Mouse (Mus musculus) gastrocnemius, postnatal 36 days (tissue): ENCODE results near the gene Zfr. TPM values are rescaled to one million over a fixed set of nuclear protein-coding genes. Genes with fewer than 3 reads are reported as not detected.
"Not testable (repeated sequence)": the region's sequence is repeated elsewhere in the genome, so short reads cannot be mapped to it uniquely, and the experiment has no call there.

Source experiments
- DNase-seq, 2 experiments: peaks; one replicate each; pipeline ENCODE4 v3.0.0; 2022
- intact Hi-C: fragments of 180-260 bp; cut with DNase I; formaldehyde crosslinking; loops from one replicate; pipeline ENCODE4 v1.15.1; 2025
- total RNA-seq, 2 experiments: library from RNA; stranded (reverse); gene quantifications; 2 replicates each; pipeline ENCODE4 v1.2.3; 2021

Zfr gene
- total RNA-seq, 2 experiments from 2014 or later = 55.6 to 59.3 TPM

DNA sequence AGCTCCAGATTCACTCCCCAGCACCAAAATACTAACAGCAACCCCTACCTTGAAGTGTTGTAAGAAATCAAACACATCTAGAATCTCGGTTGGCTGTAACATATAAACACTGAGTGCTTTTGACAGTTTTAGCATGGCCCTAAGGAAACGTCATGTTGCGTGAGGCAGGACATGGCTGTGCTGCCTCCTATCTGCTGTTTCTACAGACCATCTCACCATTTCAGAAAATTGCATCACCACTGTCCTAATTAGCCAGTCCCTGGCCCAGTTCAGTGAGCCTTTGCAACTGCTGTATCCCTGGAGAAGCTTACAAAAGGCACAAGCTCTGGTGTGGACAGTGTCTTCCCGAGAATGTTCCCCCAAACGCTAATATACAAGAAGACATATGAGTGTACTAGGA lies 16.7 kb upstream of the Zfr start:
- intact Hi-C loops = no loop called here
- no peak for DNase-seq

DNA sequence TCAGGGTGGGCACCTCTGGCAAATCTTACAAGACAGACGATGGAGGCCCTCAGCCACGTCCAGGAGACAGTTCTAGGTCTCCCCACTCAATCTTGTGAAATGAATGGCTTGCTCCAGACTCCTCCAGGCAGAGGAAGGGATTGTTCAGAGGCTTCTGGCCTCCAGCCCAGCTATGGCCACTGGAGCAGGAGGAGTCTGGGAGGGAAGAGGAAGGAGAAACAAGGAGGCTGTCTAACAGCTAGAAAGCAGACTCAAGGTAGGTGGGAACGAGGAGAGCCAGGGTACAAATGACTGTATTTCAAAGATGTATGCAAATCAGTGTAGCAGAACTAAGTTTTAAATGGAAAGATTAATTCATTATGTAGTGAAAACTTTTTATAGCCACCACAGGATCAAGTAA lies 13.9 kb upstream of the Zfr start:
- intact Hi-C loops = no loop called here
- DNase-seq = no peak

DNA sequence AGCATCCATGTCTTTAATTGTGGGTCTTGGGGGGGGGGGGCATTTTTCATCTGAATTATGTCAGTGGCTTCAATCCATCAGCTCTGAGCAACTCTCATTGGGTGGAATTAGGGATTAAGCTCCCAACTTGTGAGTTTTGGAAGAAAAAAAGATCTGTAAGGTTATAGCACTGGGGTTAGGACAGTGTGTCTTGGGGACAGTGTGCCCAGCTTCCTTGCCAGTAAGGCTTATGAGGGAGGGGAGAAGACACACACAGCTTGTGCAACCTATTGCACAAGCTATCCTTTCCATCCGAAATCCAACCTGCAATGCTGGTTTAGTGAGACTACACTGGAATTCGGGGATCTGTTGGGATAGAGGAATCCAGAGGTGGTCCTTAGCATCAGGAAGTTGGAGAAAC lies 12.8 kb upstream of the Zfr start:
- no peak for DNase-seq
- intact Hi-C loops = no loop called here

DNA sequence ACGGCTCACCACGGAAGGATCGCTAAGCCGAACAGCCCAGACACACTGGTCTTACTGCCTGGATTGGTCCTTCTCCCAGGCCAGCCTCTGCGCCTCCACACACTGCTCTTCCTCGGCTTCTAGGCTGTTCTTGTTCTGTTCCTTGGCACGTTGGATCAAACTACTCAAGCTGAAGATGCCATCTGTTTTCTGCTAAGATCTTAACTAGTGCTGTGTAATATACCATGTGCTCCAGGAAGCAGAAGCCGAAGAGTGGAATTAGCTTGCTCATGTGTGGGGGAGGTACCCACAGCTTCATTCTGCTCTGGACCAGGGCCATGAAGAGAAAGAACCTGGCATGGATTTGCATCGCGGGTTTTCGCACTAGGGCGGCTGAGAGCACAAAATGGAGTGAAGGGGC lies 11.2 kb upstream of the Zfr start:
- DNase-seq = no peak
- intact Hi-C loops = no loop called here

DNA sequence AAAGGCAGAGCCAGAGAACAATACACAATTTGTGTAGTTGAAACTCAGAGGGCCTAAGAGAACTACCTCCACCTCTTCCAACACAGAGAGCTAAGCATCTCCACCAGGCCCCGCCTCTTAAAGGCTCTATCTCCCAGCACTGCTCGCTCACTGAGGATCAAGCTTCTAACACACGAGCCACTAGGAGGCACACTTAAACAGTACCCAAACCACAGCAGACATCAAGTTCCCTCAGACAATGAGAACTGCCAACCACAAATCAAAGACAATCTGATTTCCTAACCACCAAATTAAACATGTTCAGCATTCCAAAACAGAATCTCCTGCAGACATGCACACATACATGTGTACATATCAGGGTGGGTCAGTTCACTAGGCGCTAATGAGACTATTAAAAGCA lies 9.4 kb upstream of the Zfr start:
- no peak for DNase-seq
- intact Hi-C loops = no loop called here

DNA sequence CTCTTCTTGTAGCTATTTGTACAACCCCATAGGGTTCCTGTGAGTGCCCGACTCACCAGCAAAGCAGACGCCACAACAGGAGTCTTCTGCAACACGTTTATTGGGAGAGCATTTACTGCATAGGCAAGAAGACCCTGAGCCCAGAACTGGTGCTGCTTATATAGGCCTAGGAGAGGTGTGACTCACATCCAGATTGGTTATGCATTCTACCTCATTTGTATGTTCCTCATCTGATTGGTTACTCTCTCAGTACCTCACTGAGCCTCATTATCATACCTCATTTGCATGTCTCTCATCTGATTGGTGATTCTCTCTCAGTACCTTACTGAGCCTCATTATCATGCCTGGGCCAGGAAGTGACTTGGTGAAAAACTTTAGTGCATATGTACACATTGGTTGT lies 8.7 kb upstream of the Zfr start:
- DNase-seq, intact Hi-C loops: not testable (repeated sequence)

DNA sequence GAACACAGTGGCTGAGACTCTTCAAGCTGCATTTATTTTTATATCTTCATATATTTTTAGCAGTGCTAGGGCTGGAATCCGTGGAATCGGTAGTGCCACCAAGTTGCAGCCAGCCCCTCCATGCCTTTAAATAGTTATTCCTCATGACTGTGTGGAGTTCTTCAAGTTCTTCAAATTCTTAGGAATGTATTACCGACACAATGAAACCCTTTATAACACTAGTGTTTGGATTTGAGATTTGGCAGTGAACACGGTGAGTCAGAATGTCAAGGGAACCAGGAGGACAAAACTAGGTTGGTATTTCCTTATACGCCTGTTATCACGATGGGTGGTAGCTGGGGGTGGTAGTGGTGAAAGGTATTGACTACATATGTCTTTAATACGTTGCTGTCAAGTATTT lies 6.4 kb upstream of the Zfr start:
- intact Hi-C loops = no loop called here
- no peak for DNase-seq

DNA sequence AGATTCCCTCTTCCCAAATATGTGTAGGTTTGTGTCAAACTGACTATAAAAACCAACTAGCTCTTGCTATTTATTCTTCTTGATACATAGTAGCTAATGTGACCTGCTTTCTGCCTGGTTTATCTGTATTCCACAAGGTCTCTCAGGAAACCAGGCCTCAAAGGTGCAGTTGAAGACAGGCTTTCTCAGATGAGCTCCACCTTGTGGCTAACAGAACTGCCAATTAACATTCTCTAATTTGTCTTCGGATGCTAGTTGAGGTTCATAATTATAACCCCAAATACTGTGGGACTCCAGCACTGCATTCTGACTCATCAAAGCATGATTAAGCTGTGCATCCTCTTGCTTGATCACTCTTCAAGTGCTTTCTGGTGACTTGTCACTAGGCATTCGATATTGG lies 4.2 kb upstream of the Zfr start:
- DNase-seq = no peak
- intact Hi-C loops = no loop called here

DNA sequence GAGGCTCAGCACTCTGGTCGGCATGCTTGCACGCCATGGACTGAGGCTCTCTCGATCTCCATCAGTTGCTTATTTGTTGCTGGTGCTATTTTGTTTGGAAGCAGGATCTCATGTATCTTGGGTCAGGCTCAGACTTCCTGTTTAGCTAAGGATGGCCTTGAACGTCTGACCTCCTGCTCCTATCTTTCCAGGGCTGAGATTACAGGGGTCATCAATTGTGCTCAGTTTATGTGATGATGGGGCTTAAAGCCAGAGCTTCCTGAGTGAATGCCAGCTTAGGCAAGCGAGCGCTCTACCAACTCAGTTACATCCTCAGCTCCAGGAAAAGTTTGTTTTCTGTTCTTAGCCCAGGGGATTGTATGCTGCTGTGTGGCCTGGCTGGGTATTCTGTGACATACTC lies 3.1 kb upstream of the Zfr start:
- no peak for DNase-seq
- intact Hi-C loops = no loop called here

DNA sequence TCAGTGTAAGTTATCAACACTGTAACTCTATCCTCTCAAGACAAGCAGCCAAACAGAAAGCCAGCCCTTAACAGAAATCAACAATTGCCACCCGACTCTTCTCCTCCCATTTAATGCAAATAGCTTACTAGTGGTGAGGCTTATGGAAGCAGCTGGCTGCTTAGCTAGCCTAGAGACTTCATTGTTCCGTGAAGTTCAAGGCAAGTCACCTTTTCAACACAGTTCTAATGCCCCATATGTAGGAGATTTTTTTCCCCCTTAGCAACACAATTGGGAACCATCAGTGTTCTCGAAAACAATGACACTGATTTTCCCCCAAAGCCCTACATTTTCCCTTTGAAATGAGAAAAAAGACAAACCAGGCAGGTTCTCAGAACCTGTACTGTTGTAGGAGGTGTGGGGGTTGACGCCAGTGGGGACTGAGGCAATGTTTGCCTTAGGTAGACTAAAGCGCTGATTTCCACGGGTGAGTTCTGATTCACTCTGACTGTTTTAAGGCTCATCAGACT lies 1.9 kb upstream of the Zfr start:
- intact Hi-C loops = no loop called here
- DNase-seq = no peak

DNA sequence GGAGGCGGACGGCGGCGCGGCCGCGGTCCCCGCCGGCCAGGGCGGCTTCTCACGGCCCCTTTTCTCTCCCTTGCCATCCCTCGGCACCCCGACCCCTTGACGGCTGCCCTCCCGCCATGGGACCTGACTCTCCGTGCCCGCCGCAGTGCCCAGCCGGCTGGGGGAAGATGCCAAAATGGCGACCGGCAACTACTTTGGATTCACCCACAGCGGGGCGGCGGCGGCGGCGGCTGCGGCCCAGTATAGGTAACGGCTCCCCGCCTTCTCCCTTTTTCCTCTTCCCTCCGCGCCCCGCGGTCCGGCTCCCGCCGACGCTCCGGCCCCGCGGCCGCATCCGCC lies 431 bp downstream of the Zfr start:
- intact Hi-C loops = no loop called here
- DNase-seq = no peak

DNA sequence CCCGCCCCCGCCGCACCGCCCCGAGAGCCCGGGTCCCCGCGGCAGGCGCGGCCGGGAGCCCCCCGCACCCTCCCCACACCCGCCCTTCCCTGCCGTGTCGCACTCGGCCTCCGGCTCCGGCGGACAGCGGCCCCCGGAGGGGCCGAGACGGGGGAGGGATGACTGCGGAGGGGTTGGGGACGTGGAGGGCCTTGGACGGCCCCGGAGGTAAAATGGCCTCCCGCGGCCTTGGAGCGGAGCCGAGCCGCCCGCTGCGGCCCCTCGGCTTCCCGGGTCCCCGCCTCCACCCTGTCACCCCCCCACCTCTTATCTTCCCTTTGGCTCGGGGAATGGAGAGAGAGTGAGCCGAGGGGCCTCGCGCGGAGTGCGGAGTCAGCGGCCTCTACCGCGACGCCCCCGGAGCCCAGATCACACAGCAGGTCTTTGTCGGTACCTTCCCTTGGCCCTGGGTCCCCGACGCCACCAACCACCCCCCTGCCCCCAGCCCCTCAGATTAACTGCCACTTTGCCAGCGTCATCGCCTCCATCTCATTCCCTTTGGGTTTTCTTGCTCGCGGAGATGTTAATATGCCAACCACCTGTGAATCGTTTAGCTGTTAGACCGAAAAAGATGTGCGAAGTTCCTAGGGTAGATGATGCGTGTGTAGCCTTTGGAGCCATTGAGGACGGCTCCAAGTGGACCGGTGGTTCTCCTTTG lies 949 bp downstream of the Zfr start:
- DNase-seq = peak; percentile 12 to 33
- intact Hi-C loops = no loop called here

DNA sequence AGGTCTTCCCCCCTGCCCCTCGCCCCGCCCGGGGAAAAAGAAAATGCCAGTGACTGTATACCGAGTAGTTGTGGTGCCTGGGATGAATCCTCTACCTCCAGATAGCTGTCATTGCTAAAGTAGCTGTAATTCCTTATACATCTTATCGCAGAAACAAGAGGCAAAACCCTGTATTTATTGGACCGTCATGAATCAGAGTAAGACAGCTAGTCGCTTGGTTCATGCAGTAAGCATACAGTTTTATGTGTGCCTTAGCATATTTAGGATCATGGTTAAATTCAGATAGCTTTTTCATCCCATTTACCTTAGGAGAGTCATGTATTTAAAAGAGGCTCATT lies 1.5 kb downstream of the Zfr start:
- DNase-seq = no peak
- intact Hi-C loops = no loop called here

DNA sequence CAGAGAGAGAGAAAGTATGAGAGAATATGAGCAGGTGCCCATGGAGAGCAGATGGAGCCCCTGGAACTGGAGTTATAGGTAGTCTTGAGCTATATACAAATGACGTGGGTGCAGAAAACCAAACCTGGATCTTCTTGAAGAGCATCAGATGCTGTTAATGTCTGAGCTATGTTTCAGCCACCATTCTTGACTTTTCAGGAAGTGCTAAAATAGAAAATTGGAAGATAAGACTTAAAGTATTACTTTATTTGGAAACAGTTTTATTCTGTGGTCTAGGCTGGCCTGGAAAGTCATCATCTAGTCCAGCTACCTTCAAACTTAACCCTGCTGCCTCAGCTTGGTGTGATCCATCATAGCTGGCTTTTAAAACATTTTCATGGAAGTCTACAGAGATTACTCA lies 7.3 kb downstream of the Zfr start:
- no peak for DNase-seq

DNA sequence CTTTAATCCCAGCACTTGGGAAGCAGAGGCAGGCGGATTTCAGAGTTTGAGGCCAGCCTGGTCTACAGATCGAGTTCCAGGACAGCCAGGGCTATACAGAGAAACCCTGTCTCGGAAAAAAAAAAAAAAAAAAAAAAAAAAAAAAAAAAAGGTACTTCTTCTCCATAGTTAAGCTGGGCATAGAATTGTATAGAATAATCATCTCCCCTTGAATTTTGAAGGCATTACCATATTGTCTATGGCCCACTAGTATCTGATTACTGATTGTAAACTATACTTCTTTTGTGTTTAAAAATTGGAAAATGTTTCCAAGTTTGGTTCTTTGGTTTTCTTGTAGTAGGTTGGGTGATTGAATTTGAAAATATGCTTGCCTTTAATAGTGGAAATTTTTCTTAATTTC lies 13.2 kb downstream of the Zfr start:
- intact Hi-C loops, DNase-seq: not testable (repeated sequence)

More for the DNA sequence above, 7.3 kb downstream of the Zfr start:
- intact Hi-C loops = no loop called here

DNA sequence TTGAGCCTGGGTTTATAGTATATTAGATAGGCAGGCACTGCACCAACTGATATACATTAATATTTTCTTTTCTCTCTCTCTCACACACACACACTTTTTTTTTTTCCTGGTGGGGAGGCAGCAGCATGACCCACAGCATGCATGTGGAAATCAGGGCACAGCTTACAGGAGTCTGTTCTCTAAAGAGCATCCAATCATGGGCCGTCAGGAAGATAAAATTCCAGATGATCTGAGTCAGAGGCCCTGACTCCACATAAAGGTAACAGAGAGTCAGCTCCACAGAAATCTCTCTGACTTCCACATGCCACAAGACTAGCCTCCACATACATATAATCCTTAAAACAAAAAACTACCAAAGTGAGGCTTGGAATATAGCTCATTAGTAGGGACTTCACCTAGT lies 16.9 kb downstream of the Zfr start:
- intact Hi-C loops = no loop called here

DNA sequence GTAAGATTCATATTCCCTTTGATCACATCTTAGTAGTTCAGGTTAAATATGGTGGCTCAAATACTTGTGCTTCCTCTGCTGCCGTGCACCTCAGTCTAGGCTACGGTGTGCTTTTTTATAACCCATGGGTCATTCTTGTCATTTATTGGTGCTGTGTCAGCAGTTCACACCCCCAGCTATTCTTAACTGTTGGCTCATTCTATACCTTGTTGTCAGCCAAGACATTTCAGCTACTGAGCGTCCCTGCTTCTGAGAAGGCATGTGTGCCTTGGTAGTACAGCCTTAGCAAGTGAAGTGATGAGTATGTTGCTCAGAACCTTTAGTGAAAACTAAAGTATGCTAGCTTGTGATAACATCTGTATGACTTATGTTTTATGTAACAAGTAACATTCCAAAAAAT lies 17.7 kb downstream of the Zfr start:
- intact Hi-C loops = no loop called here
- DNase-seq = no peak

More for the DNA sequence above, 16.9 kb downstream of the Zfr start:
- no peak for DNase-seq

DNA sequence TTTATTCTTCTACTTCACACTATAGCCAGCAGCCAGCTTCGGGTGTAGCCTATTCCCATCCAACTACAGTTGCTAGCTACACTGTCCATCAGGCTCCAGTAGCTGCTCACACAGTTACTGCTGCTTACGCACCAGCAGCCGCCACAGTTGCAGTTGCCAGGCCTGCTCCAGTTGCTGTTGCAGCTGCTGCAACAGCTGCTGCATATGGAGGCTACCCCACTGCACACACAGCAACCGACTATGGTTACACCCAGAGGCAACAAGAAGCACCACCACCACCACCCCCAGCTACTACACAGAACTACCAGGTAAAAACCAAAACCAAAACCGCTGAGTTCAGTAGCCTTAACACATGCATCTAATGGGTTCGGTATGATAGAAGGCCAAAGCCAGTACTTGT lies 18.7 kb downstream of the Zfr start:
- intact Hi-C loops = no loop called here
- no peak for DNase-seq

DNA sequence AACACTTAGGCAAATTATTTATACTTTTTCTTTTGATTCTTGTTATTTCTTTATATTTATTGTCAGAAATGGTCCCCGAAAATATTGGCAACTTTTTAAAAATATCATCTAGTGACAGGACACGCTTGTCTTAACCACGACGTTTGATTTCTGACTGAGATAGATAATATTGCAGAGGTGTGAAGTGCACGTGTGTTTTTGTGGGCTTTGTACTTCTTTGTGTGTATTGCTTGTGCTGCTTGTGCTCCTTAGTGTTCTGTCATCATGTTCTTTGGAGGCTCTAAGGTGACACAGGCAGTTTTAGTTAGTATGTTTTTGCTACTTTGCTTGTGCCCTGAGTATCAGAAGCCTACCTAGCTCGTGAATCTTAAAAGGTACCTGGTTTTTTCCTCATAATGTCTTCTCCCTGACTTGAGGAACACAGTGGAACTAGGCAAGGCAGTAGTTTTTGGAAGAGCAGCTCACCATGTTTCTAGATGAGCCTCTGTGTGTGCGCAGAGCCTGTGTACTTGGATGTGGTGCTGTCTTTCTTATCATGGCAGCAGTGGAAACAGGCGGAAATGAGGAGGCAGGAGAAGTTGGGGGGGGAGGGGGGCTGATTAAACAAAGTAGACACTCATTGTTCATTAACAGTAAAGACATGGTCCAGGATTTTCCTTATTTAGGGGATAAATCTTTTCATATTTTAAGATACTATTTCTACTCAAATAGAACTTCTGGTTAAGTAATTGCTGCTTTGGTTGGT lies 23.5 kb downstream of the Zfr start:
- no peak for DNase-seq
- intact Hi-C loops = no loop called here

DNA sequence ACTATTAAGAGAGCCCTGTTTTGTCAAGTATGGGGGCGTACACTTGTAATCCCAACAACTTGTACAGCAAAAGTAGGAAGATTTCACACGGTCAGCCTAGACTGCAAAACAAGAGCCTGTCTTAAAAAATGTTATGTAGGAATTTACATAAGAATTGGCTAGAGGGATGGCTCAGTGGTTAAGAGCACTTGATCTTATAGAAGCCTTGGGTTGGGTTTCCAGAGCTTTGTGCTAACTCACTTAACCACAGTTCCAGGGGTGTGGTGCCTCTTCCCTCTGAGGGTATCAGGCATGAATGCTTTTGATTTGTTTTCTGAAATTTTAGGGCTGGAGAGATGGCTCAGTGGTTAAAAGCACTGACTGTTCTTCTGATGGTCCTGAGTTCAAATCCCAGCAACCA lies 29.8 kb downstream of the Zfr start:
- intact Hi-C loops = no loop called here

DNA sequence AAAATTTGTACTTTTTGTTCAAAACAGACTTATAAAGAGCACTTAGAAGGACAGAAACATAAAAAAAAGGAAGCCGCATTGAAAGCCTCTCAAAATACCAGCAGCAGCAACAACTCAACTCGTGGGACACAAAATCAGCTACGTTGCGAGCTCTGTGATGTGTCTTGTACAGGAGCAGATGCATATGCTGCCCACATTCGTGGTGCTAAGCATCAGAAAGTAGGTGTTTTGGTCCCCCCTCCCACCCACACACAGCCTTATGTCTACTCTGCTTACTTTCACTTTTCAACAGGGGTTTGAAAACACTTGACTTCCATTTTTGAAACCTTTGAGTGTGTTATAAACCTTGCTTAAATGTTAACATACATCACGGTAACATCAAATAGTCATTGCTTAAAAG lies 31.9 kb downstream of the Zfr start:
- DNase-seq = no peak
- intact Hi-C loops = no loop called here

More for the DNA sequence above, 29.8 kb downstream of the Zfr start:
- no peak for DNase-seq

DNA sequence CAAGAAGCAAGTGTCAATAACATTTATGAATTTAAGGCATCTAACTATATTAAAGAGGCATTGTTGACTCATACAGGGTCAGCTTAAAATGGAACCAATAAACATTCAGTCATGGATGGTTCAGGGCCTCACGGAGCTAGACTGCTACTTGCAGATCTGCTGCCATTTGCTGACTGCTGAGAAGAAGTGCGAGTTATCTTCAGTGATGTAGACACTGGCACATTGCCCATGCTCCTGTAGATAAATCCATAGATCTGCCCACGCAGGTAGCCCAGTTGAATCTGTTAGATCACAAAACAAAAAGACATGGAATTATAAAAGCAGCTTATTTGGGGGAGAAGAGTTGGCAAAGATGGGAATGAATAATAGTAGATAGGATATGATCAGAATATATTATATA lies 36.1 kb downstream of the Zfr start:
- no peak for DNase-seq
- intact Hi-C loops = no loop called here

DNA sequence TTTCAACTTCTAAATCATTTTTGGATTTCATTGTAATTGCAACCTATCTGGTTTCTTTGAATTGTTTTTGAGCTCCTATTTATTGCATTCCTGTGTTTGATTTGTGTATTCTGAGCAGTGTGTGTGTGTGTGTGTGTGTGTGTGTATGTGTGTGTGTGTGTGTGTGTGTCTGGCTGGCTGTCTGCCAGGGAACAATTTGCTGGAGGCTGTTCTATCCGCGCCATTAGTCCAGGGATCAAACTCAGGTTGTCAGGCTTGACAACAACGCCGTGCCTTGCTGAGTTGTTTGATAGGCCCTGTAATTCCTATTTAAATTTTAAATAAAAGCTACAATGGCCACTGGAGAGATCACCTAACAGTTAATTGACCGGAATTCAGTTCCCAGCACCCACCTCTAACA lies 60.5 kb downstream of the Zfr start:
- no peak for DNase-seq
- intact Hi-C loops = no loop called here
